Mouse (Mus musculus): ENCODE measurements around the gene Gm17728.
"Not testable (repeated sequence)": the region's sequence is repeated elsewhere in the genome, so short reads cannot be mapped to it uniquely, and the experiment has no call there.

Gene Gm17728

GRCm38 (mm10) chr17:9421760-9422159 lies at the start of gene Gm17728:
Gm17728 (plus strand) TSS chr17:9422060.
- DNase-seq = not testable (repeated sequence)

- no peak for DNase-seq
These were observed 24.4 kb upstream of the Gm17728 start for GRCm38 (mm10) chr17:9397493-9397892.

GRCm38 (mm10) chr17:9398551-9398950 lies 23.3 kb upstream of the Gm17728 start:
- no peak for DNase-seq

- DNase-seq = no peak
These were observed 17.9 kb upstream of the Gm17728 start for GRCm38 (mm10) chr17:9403991-9404390.

- DNase-seq = no peak
These were observed 14.2 kb upstream of the Gm17728 start for GRCm38 (mm10) chr17:9407640-9408039.

GRCm38 (mm10) chr17:9419016-9419415 lies 2.8 kb upstream of the Gm17728 start:
- no peak for DNase-seq

- DNase-seq = peak; percentile 41
These were observed 6.6 kb downstream of the Gm17728 start for GRCm38 (mm10) chr17:9428374-9428994.

GRCm38 (mm10) chr17:9439997-9440655 lies 18.3 kb downstream of the Gm17728 start:
- DNase-seq = no peak

- no peak for DNase-seq
These were observed 34.5 kb downstream of the Gm17728 start for GRCm38 (mm10) chr17:9456406-9456805.

- no peak for DNase-seq
These were observed 39.0 kb downstream of the Gm17728 start for GRCm38 (mm10) chr17:9460904-9461303.

Data from embryo, embryonic 11 days (tissue).